ENCODE assay signal across 22 mouse cellular contexts in genomic region chr5:106623337-106623736, GRCm38 (mm10). TPM values are rescaled to one million over a fixed set of nuclear protein-coding genes. Genes with fewer than 3 reads are reported as not detected.
"Had no signal": no experiment of that assay in that cellular context is flagged by ENCODE, and none has a peak within 500 bp of the region (broad histone marks: within the 10 kb centered on the region; RNA-seq: fewer than 3 reads in every experiment).

No protein-coding gene starts in this region.

- DNase-seq: kidney, postnatal 10 days; kidney, postnatal 4 days; liver; liver, embryonic 13.5 days; liver, postnatal 0 days; lung, postnatal 14 days; right cerebral cortex, postnatal 14 days; thymus, adult 2 months; thymus, postnatal 25 days had no signal

- H3K27me3 ChIP-seq: limb, embryonic 12.5 days; liver, embryonic 13.5 days; lung, embryonic 15.5 days; midbrain, embryonic 13.5 days had no signal

- H3K4me1 ChIP-seq: liver, embryonic 13.5 days; lung, embryonic 15.5 days had no signal

- H3K27ac ChIP-seq: layer of hippocampus, adult 2 months; limb, embryonic 12.5 days; liver, embryonic 13.5 days; lung, embryonic 15.5 days; midbrain, embryonic 13.5 days had no signal

- H3K4me3 ChIP-seq: layer of hippocampus, adult 2 months; limb, embryonic 12.5 days; liver, embryonic 13.5 days; lung, embryonic 15.5 days; midbrain, embryonic 13.5 days had no signal

- H3K9me3 ChIP-seq: limb, embryonic 12.5 days; liver, embryonic 13.5 days; lung, embryonic 15.5 days; midbrain, embryonic 13.5 days had no signal

RNA-seq across cellular contexts. Expression of gene Gm17304, which starts 14.4 kb away (rescaled TPM):
- total RNA-seq: layer of hippocampus, adult 2 months; layer of hippocampus, postnatal 10 days; left cerebral cortex, postnatal 14 days; megakaryocyte progenitor cell, adult 5-6 weeks; midbrain, postnatal 0 days had no signal
- polyA plus RNA-seq: kidney, embryonic 14.5 days; limb, embryonic 12.5 days; liver, embryonic 13.5 days; liver, postnatal 0 days; lung, embryonic 15.5 days; midbrain, embryonic 13.5 days; midbrain, postnatal 0 days; neural tube, embryonic 14.5 days; spleen, adult 2 months; stomach, embryonic 16.5 days; thymus, adult 2 months; urinary bladder, adult 2 months had no signal
